Mouse (Mus musculus): Measurements from ENCODE around the gene Selenot.

GRCm38 (mm10) chr3:58556649-58557048 lies 19.8 kb upstream of the Selenot start:
- TF ChIP-seq POLR2A (IDR thresholded peaks at IDR 0.05; ENCODE audit: control insufficient read depth, low read depth, low read length): no peak
- no peak for TF ChIP-seq CTCF (IDR thresholded peaks at IDR 0.05; ENCODE audit: control insufficient read depth, insufficient read depth, insufficient replicate concordance, low read depth, low read length)

All from testis, adult 2 months (tissue).